Mouse (Mus musculus) liver, embryonic 14.5 days (tissue): Measurements from ENCODE around the gene Kcnip4. TPM values are rescaled to one million over a fixed set of nuclear protein-coding genes. Genes with fewer than 3 reads are reported as not detected.

Source experiments
- ATAC-seq: fragments of 200-750 bp; cut with Nextera tagmentation; 2 replicates; pipeline ENCODE4 v1.8.0; 2017; ENCODE audit warnings: moderate number of reproducible peaks, mild to moderate bottlenecking, moderate library complexity; ENCODE audit not compliant: insufficient read depth
- DNase-seq, 3 experiments: peaks; one replicate each; pipeline ENCODE4 v3.0.0-alpha.2; 2012 to 2013; ENCODE audit warnings: low read depth in 3 of 3, low spot score in 3 of 3
- H3K27ac ChIP-seq: fragments of 300-500 bp; sonication (generic); 2 replicates; pipeline ENCODE4 v1.5.1; 2014; ENCODE audit warnings: moderate library complexity, mild to moderate bottlenecking, control low read depth, inconsistent platforms
- H3K27me3 ChIP-seq: fragments of 300-500 bp; sonication (generic); 2 replicates; pipeline ENCODE4 v1.6.1; 2014; ENCODE audit warnings: mild to moderate bottlenecking, low read length, moderate library complexity; ENCODE audit not compliant: control insufficient read depth, insufficient read depth
- H3K36me3 ChIP-seq: fragments of 300-500 bp; sonication (generic); replicated peaks from 2 replicates; pipeline ENCODE4 v1.6.1; 2014; ENCODE audit warnings: low read depth; ENCODE audit not compliant: control insufficient read depth, insufficient read depth
- H3K4me1 ChIP-seq, 2 experiments: fragments of 200-500 bp in 1 of 2; fragments of 300-500 bp in 1 of 2; sonication (generic) in 1 of 2; replicated peaks; 2 replicates each; pipeline ENCODE4 v1.6.1; 2012 to 2014; ENCODE audit warnings: antibody characterized with exemption in 1 of 2, inconsistent platforms in 1 of 2, low read length in 1 of 2; ENCODE audit not compliant: control insufficient read depth in 2 of 2, insufficient read depth in 2 of 2
- H3K4me2 ChIP-seq: fragments of 300-500 bp; sonication (generic); 2 replicates; pipeline ENCODE4 v1.6.1; 2014; ENCODE audit warnings: low read depth, mild to moderate bottlenecking, control low read depth, moderate library complexity
- H3K4me3 ChIP-seq, 2 experiments: fragments of 200-500 bp in 1 of 2; fragments of 300-500 bp in 1 of 2; sonication (generic) in 1 of 2; 2 replicates each; pipeline ENCODE4 v1.5.1; 2012 to 2014; ENCODE audit warnings: low read depth in 2 of 2, low read length in 2 of 2, mild to moderate bottlenecking in 2 of 2, control low read depth in 1 of 2, inconsistent platforms in 1 of 2, moderate library complexity in 1 of 2; ENCODE audit not compliant: insufficient read depth in 1 of 2
- H3K9ac ChIP-seq: fragments of 300-500 bp; sonication (generic); replicated peaks from 2 replicates; pipeline ENCODE4 v1.6.1; 2014; ENCODE audit warnings: mild to moderate bottlenecking, control low read depth, moderate library complexity
- H3K9me3 ChIP-seq: fragments of 300-500 bp; sonication (generic); 2 replicates; pipeline ENCODE4 v1.6.1; 2016; ENCODE audit warnings: low read length, mixed read lengths; ENCODE audit not compliant: control insufficient read depth
- CTCF ChIP-seq: IDR thresholded peaks from 2 replicates; pipeline ENCODE4 v1.5.1; 2016; ENCODE audit warnings: antibody characterized with exemption, low read depth, control low read depth
- EP300 ChIP-seq: IDR thresholded peaks from 2 replicates; pipeline ENCODE4 v1.6.1; 2016; ENCODE audit warnings: antibody characterized with exemption, low read depth
- WGBS: fragments of 180-500 bp; shearing (Covaris S2); extraction: QIAGEN DNeasy Blood & Tissue Kit; methylation state at CpG from one replicate; pipeline ENCODE4 v1.1.7; 2014; ENCODE audit not compliant: insufficient replicate concordance; 5-methylcytosine and 5-hydroxymethylcytosine counted together
- polyA plus RNA-seq, 2 experiments: library from polyadenylated mRNA; depleted of rRNA in 1 of 2; stranded (reverse) in 1 of 2; unstranded in 1 of 2; fragments of >200 nt; fragmentation: Nextera tagmentation in 1 of 2; extraction: Ambion mirVana in 1 of 2; gene quantifications; 2 replicates each; pipeline versions ENCODE4 v1.2.1 to v1.2.3; 2012 to 2014

Kcnip4 gene
- polyA plus RNA-seq, 2 experiments: 0.10 TPM; not detected in 1

DNA sequence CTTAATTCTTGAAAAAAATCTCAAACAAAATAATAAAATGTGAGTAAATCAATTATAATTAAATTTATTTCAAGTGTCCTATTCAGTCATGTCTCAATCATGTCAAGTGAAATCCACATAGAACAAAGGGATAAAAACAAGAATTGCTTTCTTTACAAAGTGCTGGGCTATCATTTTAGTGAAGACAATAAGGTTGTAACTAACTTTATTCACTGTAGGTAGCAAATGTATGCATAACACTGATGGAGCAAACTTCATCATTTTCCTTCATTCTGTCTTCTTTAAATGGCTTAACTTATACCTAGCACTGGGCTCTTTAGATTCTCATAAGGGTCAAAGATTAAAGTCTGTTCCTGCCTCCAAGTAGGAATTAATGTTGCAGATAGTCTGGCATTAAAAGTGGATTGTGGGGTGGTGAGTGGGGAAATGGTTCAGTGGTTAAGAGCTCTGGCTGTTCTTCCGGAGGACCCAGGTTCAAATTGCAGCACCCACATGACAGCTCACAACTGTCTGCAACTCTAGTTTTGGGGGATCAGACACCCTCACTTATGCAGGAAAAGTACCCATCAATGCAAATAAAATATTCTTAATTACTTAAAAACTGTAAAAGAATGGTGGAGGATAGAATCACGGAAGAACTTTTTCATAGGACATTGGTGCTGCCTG is 1178.6 kb downstream of the Kcnip4 start:
- Histone ChIP-seq H3K27me3 (no peaks in the 10 kb centered on the region), H3K4me2 (no peak overlapping the region), H3K9ac (no peak overlapping the region), H3K4me3 (no peak overlapping the region), H3K4me1 (no peaks in the 10 kb centered on the region), H3K36me3 (no peaks in the 10 kb centered on the region), H3K27ac (no peak overlapping the region), H3K9me3 (no peaks in the 10 kb centered on the region)
- WGBS: 66% methylated on average over 2 of the region's 2 CpGs
- ATAC-seq (no peak), DNase-seq (no peak)
- TF ChIP-seq CTCF (no peak), EP300 (no peak)

DNA sequence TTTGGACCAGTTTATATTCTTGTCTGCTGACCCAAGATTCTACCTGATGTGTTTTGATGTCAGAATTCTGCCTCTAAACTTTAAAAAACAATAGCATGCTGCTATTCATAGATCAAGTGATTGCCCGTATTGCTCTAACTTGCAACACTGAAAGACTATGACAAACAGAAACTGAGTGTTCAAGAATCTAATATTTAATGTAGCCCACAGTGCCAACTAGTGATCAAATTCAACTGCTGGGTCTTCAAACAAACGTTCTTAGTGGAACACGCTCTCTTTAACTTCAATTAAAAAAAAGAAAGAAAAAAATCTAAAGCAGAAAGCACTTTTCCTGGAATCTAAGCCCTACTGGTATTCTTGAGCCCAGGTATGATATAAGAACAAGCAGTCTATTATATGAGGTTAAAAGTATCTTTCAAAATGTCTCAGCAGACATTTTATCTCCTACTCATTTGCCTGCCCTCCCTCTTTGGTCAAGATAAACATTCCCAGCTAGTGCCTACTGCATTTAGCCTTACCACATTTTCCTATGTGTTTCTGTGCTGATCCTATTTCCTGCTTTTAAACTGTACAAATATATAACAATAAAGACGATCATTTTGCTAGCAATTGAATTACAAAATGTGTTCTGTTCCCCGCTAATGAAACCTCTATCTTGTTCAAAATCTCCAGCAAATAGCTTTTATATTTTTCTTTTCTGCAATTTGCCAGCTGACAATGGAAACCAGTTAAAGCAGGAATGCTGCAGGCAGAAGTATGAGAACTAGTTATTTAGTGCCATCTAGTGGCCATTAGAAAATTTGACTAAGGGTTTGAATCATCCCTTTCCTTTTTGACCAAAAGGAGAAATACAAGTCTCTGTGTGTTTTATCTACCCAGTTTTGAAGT is 1179.4 kb downstream of the Kcnip4 start:
- no peaks in the 10 kb centered on the region for H3K36me3 ChIP-seq
- H3K4me2 ChIP-seq: no peak overlapping the region
- ATAC-seq (no peak), DNase-seq (no peak)
- H3K27ac ChIP-seq: no peak overlapping the region
- TF ChIP-seq EP300: no peak
- TF ChIP-seq CTCF: peak; percentile 23; the same call in 1 of the 2 replicates
- H3K27me3 ChIP-seq: no peaks in the 10 kb centered on the region
- no peak overlapping the region for H3K4me3 ChIP-seq
- H3K9ac ChIP-seq: no peak overlapping the region
- 40% methylated on average over 5 of the region's 5 CpGs for WGBS
- H3K9me3 ChIP-seq: no peaks in the 10 kb centered on the region
- H3K4me1 ChIP-seq: no peaks in the 10 kb centered on the region

DNA sequence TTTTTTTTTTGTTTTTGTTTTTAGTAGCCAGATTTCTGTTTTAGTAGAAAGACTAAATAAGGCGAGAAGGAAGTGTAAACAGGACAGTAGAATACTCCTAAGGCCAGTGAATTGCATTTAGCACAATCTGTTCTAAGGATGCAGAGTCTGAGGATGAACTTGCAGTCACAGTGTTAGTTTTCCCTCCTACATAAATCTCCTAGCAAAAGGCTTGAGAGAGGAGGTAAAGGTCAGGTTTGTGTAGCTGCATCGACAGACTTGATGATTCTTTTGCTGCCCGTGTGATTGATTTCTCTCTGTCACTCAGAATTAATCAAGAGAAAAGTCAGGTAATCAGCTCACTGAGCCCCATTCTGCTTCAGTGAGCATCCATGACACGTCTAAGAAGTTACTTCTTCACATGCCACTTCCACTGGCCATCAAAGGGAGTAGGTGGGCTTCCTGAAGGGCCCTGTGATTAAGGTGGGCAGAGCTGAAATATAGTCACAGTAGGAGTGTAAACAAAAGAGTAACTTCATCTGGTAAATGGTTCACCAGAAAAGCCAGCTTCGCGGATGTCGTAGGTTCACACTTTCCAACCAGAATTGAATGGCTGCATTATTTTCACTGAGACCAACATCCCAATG is 1183.8 kb downstream of the Kcnip4 start:
- no peak overlapping the region for H3K27ac ChIP-seq
- TF ChIP-seq EP300 (no peak), CTCF (no peak)
- no peak overlapping the region for H3K4me3 ChIP-seq
- no peaks in the 10 kb centered on the region for H3K9me3 ChIP-seq
- ATAC-seq: no peak
- no peaks in the 10 kb centered on the region for H3K27me3 ChIP-seq
- no peak overlapping the region for H3K4me2 ChIP-seq
- no peak overlapping the region for H3K9ac ChIP-seq
- DNase-seq: no peak
- H3K4me1 ChIP-seq: no peaks in the 10 kb centered on the region
- 49% methylated on average over 7 of the region's 7 CpGs for WGBS
- H3K36me3 ChIP-seq: no peaks in the 10 kb centered on the region
